Mouse (Mus musculus) skeletal muscle tissue, adult 2 months (tissue): Measurements from ENCODE around the gene Prdm12.
"Not testable (repeated sequence)": the region's sequence is repeated elsewhere in the genome, so short reads cannot be mapped to it uniquely, and the experiment has no call there.

Source experiments
- DNase-seq: peaks from one replicate; pipeline ENCODE4 v3.0.0-alpha.2; 2012; ENCODE audit warnings: low read depth, low spot score

Gene Prdm12

GRCm38 (mm10) chr2:31641929-31642328, 2.1 kb downstream of the Prdm12 start:
- DNase-seq: no peak

GRCm38 (mm10) chr2:31653971-31654853, 14.4 kb downstream of the Prdm12 start:
- DNase-seq: no peak

GRCm38 (mm10) chr2:31654854-31655559, 15.2 kb downstream of the Prdm12 start:
- no peak for DNase-seq

GRCm38 (mm10) chr2:31656374-31656773, 16.5 kb downstream of the Prdm12 start:
- DNase-seq: no peak

- no peak for DNase-seq
These were observed 23.3 kb downstream of the Prdm12 start for GRCm38 (mm10) chr2:31662939-31663803.

GRCm38 (mm10) chr2:31663804-31664180, 24.0 kb downstream of the Prdm12 start:
- DNase-seq: no peak

- no peak for DNase-seq
These were observed 27.5 kb downstream of the Prdm12 start for GRCm38 (mm10) chr2:31667332-31667731.

GRCm38 (mm10) chr2:31670551-31671035, 30.8 kb downstream of the Prdm12 start, which contains the start of gene Exosc2:
Gene Exosc2, plus strand, starts transcription at chr2:31670715.
- peak; percentile 96 for DNase-seq

GRCm38 (mm10) chr2:31678641-31679040, 38.8 kb downstream of the Prdm12 start:
- no peak for DNase-seq

- DNase-seq: not testable (repeated sequence)
These were observed 41.3 kb downstream of the Prdm12 start for GRCm38 (mm10) chr2:31681051-31681707.

DNA sequence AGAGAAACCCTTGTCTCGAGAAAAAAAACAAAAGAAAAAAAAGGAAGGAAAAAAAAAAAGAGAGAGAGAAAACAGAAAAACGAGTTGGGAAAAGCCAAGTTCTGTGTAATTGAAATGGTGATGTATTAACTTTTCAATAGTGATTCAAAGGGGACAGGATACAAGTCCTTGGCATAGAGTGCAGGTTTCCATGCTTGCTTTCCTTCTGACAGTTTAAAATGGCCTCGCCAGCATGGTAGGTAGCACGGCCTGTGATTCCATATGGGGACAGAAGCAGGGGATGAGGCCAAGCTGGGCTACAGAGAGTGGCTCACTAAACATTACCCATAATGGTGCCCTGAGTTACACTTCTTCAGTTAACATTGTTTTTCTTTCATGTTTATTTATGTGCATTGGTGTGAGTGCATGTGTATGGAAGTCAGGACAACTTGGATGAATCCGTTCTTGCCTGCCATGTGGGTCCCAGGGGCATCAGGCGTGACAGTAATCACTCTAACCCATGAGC, 41.9 kb downstream of the Prdm12 start:
- DNase-seq: no peak

GRCm38 (mm10) chr2:31683666-31684065, 43.8 kb downstream of the Prdm12 start:
- peak; percentile 48 for DNase-seq

DNA sequence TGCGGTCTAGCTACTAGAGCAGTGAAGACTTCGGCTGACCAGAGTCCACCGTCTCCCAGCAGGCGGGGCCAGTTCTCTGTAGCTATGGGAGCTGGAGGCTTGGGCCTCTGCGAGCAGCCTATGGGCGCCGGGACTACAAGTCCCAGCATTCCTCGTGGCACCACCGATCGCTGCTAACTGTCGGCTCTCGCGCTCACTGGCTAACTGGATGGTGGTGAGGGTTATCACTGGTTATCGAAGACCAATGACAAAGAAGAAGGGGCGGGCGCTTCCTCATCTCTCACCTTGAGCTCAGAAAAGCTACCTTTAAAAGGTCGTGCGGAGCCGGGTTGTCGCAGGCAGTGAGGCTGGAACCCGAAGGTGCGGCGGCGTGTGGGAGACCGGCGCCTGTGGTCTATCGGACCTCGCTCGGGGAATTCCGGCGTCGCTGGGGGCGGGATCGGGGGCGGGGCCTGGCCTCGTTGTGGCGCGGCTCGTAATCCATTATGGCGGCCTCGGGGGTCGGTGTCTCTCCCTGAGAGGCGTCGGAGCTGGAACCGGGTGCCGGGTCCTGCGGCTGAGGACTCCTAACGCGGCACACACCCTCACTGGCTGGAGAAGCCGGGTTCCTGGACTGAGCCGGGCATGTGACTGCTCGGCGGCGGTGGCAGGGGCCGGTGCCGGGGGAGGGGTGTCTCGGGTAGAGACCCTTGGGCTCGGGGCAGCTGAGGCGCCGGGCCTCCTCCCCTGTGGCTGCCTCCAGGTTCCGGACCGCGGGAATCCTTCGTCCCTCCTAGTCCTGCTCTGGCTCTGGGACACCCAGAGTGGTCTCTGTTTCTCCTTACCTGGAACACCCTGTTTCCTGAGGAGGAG, 48.5 kb downstream of the Prdm12 start, which contains the start of gene Abl1:
Abl1 (plus strand) TSS at position 303 of the 852 bp plus-strand sequence.
- DNase-seq: peak; percentile 96

DNA sequence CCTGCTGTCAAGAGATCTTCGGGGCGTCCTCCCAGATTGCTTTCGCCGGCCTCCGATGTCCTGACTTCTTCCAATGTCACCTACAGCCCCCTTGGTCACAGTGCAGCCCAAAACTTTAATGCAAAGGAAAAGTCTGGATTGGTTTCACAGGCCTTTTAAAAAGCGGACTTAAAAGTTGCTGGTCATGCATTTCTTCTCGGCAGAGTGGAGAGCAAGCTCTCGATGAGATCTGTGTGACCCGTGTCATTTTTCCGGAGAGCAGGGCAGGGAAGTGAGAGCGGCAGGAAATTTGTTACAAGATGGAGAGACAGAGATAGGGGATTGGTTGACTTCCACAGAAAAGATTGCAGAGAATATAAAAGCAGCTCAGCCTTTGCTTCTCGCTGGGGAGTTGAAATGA, 49.2 kb downstream of the Prdm12 start:
- DNase-seq: no peak

DNA sequence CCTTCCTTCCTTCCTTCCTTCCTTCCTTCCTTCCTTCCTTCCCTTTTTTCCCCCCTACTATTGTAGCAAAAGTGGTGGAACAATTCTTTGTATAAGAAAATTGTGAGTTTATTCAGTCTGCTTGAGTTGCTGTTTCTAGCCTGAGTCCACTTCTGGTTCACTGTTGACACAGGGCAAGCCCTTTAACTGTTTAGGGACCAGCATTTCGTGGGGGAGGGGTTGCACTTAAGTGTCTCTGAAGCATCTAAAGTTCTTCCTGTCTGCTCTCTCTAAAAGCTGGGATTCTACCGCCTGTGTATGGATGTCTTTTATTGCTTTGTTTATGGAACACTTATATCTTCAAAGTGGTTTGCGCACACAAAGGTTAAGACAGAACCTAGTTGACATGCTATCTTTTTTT, 50.2 kb downstream of the Prdm12 start:
- no peak for DNase-seq

DNA sequence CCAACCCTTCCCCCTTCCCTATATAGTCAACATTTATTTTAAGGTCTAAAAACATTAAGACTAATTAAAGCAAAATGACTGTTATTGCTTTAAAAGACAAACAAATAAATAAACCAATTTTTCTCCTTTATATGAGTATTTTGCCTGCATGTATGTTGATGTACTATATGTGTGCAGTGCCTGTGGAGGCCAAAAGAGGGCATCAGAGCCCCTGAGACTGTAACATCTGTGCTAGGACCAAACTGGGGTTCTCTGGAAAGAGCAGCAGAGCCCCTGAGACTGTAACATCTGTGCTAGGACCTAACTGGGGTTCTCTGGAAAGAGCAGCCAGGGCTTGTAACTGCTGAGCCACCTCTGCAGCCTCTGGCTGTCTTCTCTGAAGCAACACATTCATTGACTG, 58.4 kb downstream of the Prdm12 start:
- no peak for DNase-seq

- no peak for DNase-seq
These were observed 61.0 kb downstream of the Prdm12 start for GRCm38 (mm10) chr2:31700545-31701446.

DNA sequence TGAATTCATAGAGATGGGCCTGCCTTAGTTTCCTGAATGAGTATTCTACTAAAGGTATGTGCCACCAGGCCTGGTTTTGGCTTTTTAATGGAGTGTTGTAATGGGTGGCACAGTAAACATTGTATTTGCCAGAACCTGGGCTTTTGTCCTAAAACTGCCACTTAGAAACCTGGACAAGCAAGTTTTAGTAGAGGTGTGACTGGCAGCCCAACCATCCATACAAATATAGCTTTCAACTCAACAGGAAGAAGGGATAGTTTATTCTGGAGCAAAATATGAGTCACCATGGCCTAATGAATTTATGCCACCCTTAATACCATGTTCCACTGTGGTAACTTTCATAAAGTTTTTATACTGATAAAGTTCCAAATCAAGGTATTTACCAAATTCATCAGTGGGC, 63.4 kb downstream of the Prdm12 start:
- DNase-seq: no peak
